Mouse (Mus musculus) adipocyte (in vitro differentiated cells): ENCODE measurements around the gene Rarres1.

Experiments
- DNase-seq: peaks from one replicate; pipeline ENCODE4 v3.0.0-alpha.2; 2016; ENCODE audit warnings: low spot score

Gene Rarres1

GRCm38 (mm10) chr3:67515274-67515801 lies at the start of gene Rarres1:
Gene Rarres1 (minus strand): TSS chr3:67515523.
- DNase-seq: no peak

GRCm38 (mm10) chr3:67564731-67565357 lies 49.5 kb upstream of the Rarres1 start:
- DNase-seq: peak; percentile 84

GRCm38 (mm10) chr3:67557718-67558354 lies 42.5 kb upstream of the Rarres1 start:
- DNase-seq: no peak

- DNase-seq: no peak
Observed at GRCm38 (mm10) chr3:67557200-67557651, 41.9 kb upstream of the Rarres1 start.

- DNase-seq: peak; percentile 77
Observed at GRCm38 (mm10) chr3:67555211-67555610, 39.9 kb upstream of the Rarres1 start.

- peak; percentile 37 for DNase-seq
Observed at GRCm38 (mm10) chr3:67553927-67554448, 38.7 kb upstream of the Rarres1 start.

GRCm38 (mm10) chr3:67553281-67553680 lies 38.0 kb upstream of the Rarres1 start:
- peak; percentile 49 for DNase-seq

GRCm38 (mm10) chr3:67551193-67551592 lies 35.9 kb upstream of the Rarres1 start:
- peak; percentile 74 for DNase-seq

GRCm38 (mm10) chr3:67543630-67544029 lies 28.3 kb upstream of the Rarres1 start:
- peak; percentile 81 for DNase-seq

- no peak for DNase-seq
Observed at GRCm38 (mm10) chr3:67524768-67525167, 9.4 kb upstream of the Rarres1 start.

- DNase-seq: no peak
Observed at GRCm38 (mm10) chr3:67522709-67523108, 7.4 kb upstream of the Rarres1 start.

GRCm38 (mm10) chr3:67520568-67521143 lies 5.3 kb upstream of the Rarres1 start:
- DNase-seq: no peak

GRCm38 (mm10) chr3:67514801-67515273 lies 486 bp downstream of the Rarres1 start:
- DNase-seq: no peak

- peak; percentile 93 for DNase-seq
Observed at GRCm38 (mm10) chr3:67512807-67513206, 2.5 kb downstream of the Rarres1 start.

- DNase-seq: no peak
Observed at GRCm38 (mm10) chr3:67508216-67508892, 7.0 kb downstream of the Rarres1 start.

- DNase-seq: no peak
Observed at GRCm38 (mm10) chr3:67505286-67505685, 10.0 kb downstream of the Rarres1 start.

GRCm38 (mm10) chr3:67503878-67504277 lies 11.4 kb downstream of the Rarres1 start:
- DNase-seq: no peak

- DNase-seq: no peak
Observed at GRCm38 (mm10) chr3:67499406-67499791, 15.9 kb downstream of the Rarres1 start.

GRCm38 (mm10) chr3:67498773-67499405 lies 16.4 kb downstream of the Rarres1 start:
- no peak for DNase-seq

GRCm38 (mm10) chr3:67497998-67498397 lies 17.3 kb downstream of the Rarres1 start:
- no peak for DNase-seq

GRCm38 (mm10) chr3:67496310-67496709 lies 19.0 kb downstream of the Rarres1 start:
- DNase-seq: no peak

GRCm38 (mm10) chr3:67493132-67493531 lies 22.2 kb downstream of the Rarres1 start:
- no peak for DNase-seq
